Mouse (Mus musculus) liver, embryonic 15.5 days (tissue): ENCODE results near the gene Spred1. TPM values are rescaled to one million over a fixed set of nuclear protein-coding genes. Genes with fewer than 3 reads are reported as not detected.

Source experiments
- ATAC-seq: fragments of 200-750 bp; cut with Nextera tagmentation; 2 replicates; pipeline ENCODE4 v1.8.0; 2017; ENCODE audit warnings: moderate number of reproducible peaks, mild to moderate bottlenecking, moderate library complexity; ENCODE audit not compliant: insufficient read depth
- H3K27ac ChIP-seq: fragments of 300-500 bp; sonication (generic); replicated peaks from 2 replicates; pipeline ENCODE4 v1.5.1; 2015; ENCODE audit warnings: mild to moderate bottlenecking, inconsistent platforms
- H3K27me3 ChIP-seq: fragments of 300-500 bp; sonication (generic); 2 replicates; pipeline ENCODE4 v1.6.1; 2015; ENCODE audit warnings: mild to moderate bottlenecking, inconsistent platforms
- H3K36me3 ChIP-seq: fragments of 300-500 bp; sonication (generic); replicated peaks from 2 replicates; pipeline ENCODE4 v1.6.1; 2015; ENCODE audit warnings: moderate library complexity, mild to moderate bottlenecking, inconsistent platforms
- H3K4me1 ChIP-seq: fragments of 300-500 bp; sonication (generic); replicated peaks from 2 replicates; pipeline ENCODE4 v1.6.1; 2015; ENCODE audit warnings: inconsistent platforms
- H3K4me2 ChIP-seq: fragments of 300-500 bp; sonication (generic); 2 replicates; pipeline ENCODE4 v1.6.1; 2015; ENCODE audit warnings: moderate library complexity, mild to moderate bottlenecking, inconsistent platforms
- H3K4me3 ChIP-seq: fragments of 300-500 bp; sonication (generic); replicated peaks from 2 replicates; pipeline ENCODE4 v1.5.1; 2015; ENCODE audit warnings: mild to moderate bottlenecking, inconsistent platforms
- H3K9ac ChIP-seq: fragments of 300-500 bp; sonication (generic); 2 replicates; pipeline ENCODE4 v1.6.1; 2015; ENCODE audit warnings: moderate library complexity, mild to moderate bottlenecking, inconsistent platforms
- H3K9me3 ChIP-seq: fragments of 300-500 bp; sonication (generic); replicated peaks from 2 replicates; pipeline ENCODE4 v1.6.1; 2016; ENCODE audit warnings: inconsistent platforms
- WGBS: fragments of 180-500 bp; shearing (Covaris S2); methylation state at CpG from one replicate; pipeline ENCODE4 v1.1.7; 2015; ENCODE audit warnings: mixed read lengths; ENCODE audit not compliant: insufficient replicate concordance; 5-methylcytosine and 5-hydroxymethylcytosine counted together
- polyA plus RNA-seq: library from polyadenylated mRNA; unstranded; fragments of >200 nt; fragmentation: Nextera tagmentation; extraction: Ambion mirVana; gene quantifications from 2 replicates; pipeline ENCODE4 v1.2.1, GENCODE M21; 2015

Gene Spred1
- polyA plus RNA-seq, 1 experiment from 2014 or later, result 2.2 TPM

DNA sequence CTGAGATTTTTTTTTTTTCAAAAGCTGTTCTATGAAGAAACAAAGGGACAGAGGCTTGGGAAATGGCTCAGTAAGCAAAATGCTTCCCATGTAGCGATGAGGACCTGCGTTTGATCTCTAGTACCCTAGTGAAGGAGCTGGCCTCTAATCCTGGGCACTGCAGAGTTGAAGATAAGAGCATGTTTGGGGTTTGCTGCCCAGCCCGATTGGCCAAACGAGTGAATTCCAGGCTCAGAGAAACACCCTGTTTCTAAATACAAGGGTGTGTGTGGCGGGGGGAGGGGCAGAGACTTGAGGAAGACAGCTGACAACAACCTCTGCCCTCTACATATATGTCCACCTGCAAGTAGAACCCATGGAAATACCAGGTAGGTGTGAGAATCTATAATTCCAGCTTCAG lies 23.9 kb upstream of the Spred1 start:
- no peak overlapping the region for H3K9ac ChIP-seq
- H3K9me3 ChIP-seq, result no peaks in the 10 kb centered on the region
- H3K4me3 ChIP-seq, result no peak overlapping the region
- 24% methylated on average over 5 of the region's 5 CpGs for WGBS
- H3K27ac ChIP-seq, result no peak overlapping the region
- 0 out of 2 replicates have a peak, but pooled peaks have one; percentile 28 for ATAC-seq
- H3K27me3 ChIP-seq, result no peaks in the 10 kb centered on the region
- peaks cover 12% of the 10 kb centered on the region; the same call in 1 of the 2 replicates for H3K4me1 ChIP-seq
- H3K4me2 ChIP-seq, result no peak overlapping the region
- no peaks in the 10 kb centered on the region for H3K36me3 ChIP-seq

DNA sequence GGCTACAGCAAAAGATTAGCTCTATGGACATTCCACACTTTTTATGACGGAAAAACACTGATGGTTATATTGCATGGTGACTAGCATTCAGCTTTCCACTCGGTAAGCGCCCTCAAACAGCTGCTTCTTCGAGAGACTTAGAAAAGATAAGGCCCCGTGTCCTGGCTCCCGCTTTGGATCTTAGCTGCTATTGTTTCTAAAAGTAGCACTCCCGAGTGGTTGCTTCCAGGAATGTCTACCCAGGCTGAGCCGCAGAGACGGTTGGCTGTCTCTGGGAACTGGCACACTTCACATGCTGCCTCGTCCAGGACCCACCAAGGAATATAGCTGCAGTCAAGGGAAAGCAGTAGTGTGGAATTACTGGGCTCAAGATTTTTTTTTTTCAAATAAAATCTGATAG lies 21.9 kb upstream of the Spred1 start:
- peaks cover 5% of the 10 kb centered on the region; the same call in 1 of the 2 replicates for H3K4me1 ChIP-seq
- H3K9ac ChIP-seq, result no peak overlapping the region
- no peaks in the 10 kb centered on the region for H3K27me3 ChIP-seq
- H3K4me2 ChIP-seq, result no peak overlapping the region
- H3K9me3 ChIP-seq, result no peaks in the 10 kb centered on the region
- no peak overlapping the region for H3K4me3 ChIP-seq
- no peak for ATAC-seq
- no peak overlapping the region for H3K27ac ChIP-seq
- whole genome bisulfite sequencing, result 46% methylated on average over 10 of the region's 10 CpGs
- H3K36me3 ChIP-seq, result no peaks in the 10 kb centered on the region

DNA sequence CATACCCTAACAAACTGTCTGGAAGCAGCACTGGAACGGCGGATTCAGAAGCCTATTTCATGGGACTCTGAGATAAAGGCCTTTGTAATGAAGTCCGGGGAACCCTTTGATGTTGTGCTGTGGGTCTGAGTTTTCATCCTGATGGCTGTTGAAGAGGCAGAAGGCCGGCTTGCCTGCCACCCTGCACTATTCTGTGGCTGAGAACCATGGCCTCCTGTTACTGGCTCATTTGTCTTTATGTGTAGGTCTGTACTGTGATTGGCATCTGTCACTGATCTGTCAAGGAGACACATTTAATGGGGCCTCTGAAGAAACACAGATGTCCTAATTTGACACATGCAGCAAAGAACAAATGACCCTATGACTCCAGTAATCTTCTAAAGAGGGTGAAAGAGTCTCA lies 17.7 kb upstream of the Spred1 start:
- Histone ChIP-seq H3K27ac (no peak overlapping the region), H3K9me3 (no peaks in the 10 kb centered on the region), H3K4me3 (no peak overlapping the region), H3K4me2 (no peak overlapping the region), H3K4me1 (no peaks in the 10 kb centered on the region), H3K27me3 (no peaks in the 10 kb centered on the region), H3K36me3 (no peaks in the 10 kb centered on the region), H3K9ac (no peak overlapping the region)
- no peak for ATAC-seq
- WGBS, result 57% methylated on average over 4 of the region's 4 CpGs

DNA sequence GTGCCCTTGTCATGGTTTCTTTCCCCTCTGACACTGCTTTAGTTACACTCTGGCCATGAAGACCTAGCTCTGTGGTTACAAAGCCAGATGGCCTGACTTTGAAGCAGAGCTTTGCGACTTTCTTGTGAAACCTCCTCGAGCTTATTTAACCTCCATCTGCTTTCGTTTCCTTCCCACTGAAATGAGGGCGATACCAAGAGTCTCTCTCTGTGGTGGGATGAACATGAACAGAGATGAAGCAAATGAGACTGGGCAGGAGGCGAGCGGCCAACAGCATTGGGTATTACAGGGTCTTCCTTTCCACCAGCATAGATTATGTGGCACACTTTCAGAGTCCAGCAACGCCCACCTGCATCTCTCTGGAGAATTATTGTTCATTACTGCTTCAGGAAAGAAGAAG lies 15.8 kb upstream of the Spred1 start:
- no peaks in the 10 kb centered on the region for H3K36me3 ChIP-seq
- no peak overlapping the region for H3K27ac ChIP-seq
- 24% methylated on average over 7 of the region's 7 CpGs for WGBS
- peak overlapping the region; percentile 3; the same call in 1 of the 2 replicates for H3K4me2 ChIP-seq
- no peak for ATAC-seq
- 0 out of 2 replicates have a peak, but pooled peaks cover 3% of the 10 kb centered on the region for H3K4me1 ChIP-seq
- H3K9ac ChIP-seq, result no peak overlapping the region
- H3K27me3 ChIP-seq, result no peaks in the 10 kb centered on the region
- no peaks in the 10 kb centered on the region for H3K9me3 ChIP-seq
- H3K4me3 ChIP-seq, result no peak overlapping the region

DNA sequence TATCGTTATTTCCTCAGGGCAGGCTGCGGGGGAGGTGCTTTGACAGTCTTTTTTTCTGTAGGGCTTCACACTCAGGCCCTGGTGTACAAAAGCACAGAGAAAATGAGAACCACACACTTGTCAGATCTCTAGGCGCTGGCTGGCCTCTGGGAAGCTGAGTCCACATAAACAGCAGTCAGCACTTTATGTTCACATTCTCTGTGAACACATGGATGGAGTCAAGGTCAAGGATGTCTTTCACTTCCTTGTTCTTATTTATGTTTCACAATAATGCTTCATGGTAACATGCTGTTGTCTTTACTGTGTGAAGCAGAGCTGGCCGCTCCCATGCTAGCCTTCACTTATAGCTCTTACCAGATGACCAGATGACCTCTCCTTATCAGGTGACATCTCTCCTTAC lies 13.1 kb upstream of the Spred1 start:
- no peak overlapping the region for H3K9ac ChIP-seq
- no peaks in the 10 kb centered on the region for H3K36me3 ChIP-seq
- 0 out of 2 replicates have a peak, but pooled peaks cover 3% of the 10 kb centered on the region for H3K4me1 ChIP-seq
- H3K4me3 ChIP-seq, result no peak overlapping the region
- WGBS, result 43% methylated on average over 4 of the region's 4 CpGs
- H3K27ac ChIP-seq, result no peak overlapping the region
- H3K4me2 ChIP-seq, result no peak overlapping the region
- H3K9me3 ChIP-seq, result no peaks in the 10 kb centered on the region
- ATAC-seq, result peak; percentile 57; the same call in 1 of the 2 replicates
- no peaks in the 10 kb centered on the region for H3K27me3 ChIP-seq

DNA sequence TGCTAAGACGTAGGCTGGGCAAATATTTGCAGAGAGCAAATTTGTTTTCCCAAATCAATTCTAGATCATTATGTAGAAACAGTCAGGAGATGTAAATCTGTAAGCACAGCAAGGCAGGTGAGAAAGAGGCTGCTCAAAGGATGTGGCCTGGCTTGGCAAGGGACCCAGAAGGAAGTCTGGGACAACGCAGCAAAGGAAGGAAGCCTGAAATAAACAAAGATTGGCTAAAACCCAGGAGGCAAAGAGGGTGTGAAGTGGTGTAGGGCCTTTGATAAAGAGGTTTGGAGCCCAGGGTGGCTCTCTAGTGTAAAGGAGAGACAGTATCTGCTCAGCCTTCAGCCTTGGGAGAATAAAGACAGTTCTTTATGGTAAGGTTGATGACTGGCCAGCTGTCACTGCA lies 11.9 kb upstream of the Spred1 start:
- H3K4me2 ChIP-seq, result no peak overlapping the region
- no peak overlapping the region for H3K4me3 ChIP-seq
- no peak overlapping the region for H3K9ac ChIP-seq
- no peak for ATAC-seq
- H3K36me3 ChIP-seq, result no peaks in the 10 kb centered on the region
- no peaks in the 10 kb centered on the region for H3K9me3 ChIP-seq
- H3K27me3 ChIP-seq, result no peaks in the 10 kb centered on the region
- H3K27ac ChIP-seq, result no peak overlapping the region
- WGBS, result 28% methylated on average over 2 of the region's 2 CpGs
- 0 out of 2 replicates have a peak, but pooled peaks cover 3% of the 10 kb centered on the region for H3K4me1 ChIP-seq

DNA sequence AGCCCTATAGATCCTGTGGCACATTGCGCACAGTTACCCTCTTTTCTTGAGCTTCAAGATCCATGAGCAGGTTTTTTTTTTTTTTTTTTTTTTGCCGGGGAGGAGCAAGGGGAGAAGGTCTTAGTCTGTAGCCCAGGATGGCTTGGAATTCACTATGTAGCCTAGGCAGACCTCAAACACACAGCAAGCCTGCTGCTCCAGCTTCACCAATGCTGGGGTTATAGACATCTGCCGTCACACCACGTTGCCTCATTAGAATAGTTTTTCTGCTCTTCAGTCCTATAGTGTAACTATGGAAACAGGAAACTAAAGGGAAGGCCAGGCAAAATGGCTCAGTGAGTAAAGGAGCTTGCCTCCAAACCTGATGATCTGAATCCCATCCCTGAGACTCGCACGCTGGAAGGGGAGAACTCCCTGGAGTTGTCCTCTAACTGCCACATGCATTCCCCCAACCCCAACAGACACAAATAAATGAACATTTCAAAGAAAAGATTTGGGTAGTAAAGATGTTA lies 10.8 kb upstream of the Spred1 start:
- no peak for ATAC-seq
- Histone ChIP-seq H3K9me3 (no peaks in the 10 kb centered on the region), H3K4me1 (0 out of 2 replicates have a peak, but pooled peaks cover 3% of the 10 kb centered on the region), H3K36me3 (no peaks in the 10 kb centered on the region), H3K9ac (no peak overlapping the region), H3K27ac (no peak overlapping the region), H3K4me3 (no peak overlapping the region), H3K27me3 (no peaks in the 10 kb centered on the region), H3K4me2 (no peak overlapping the region)
- 66% methylated on average over 6 of the region's 6 CpGs for WGBS

DNA sequence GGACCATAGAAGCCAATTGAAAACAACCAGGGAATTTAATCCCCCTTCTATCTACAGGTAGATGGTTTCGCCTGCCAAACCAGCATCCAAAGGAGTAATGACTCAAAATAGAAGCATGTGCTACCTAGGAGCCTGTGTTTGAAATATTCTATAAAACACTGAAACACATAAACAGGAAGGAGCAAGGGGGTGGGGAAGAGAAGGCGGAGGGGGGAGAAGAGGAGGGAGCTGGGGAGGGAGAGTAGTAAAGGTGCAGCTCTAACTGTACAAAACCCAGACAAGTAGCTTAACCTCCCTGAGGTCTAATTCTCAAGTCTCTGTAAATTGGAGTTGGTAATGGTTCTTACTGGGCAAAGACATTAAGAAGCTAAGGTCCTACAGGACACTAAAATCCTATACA lies 7.9 kb upstream of the Spred1 start:
- Histone ChIP-seq H3K27ac (no peak overlapping the region), H3K9ac (no peak overlapping the region), H3K4me2 (no peak overlapping the region), H3K4me3 (no peak overlapping the region), H3K36me3 (no peaks in the 10 kb centered on the region), H3K9me3 (no peaks in the 10 kb centered on the region), H3K27me3 (no peaks in the 10 kb centered on the region), H3K4me1 (0 out of 2 replicates have a peak, but pooled peaks cover 3% of the 10 kb centered on the region)
- 51% methylated on average over 2 of the region's 2 CpGs for WGBS
- no peak for ATAC-seq

DNA sequence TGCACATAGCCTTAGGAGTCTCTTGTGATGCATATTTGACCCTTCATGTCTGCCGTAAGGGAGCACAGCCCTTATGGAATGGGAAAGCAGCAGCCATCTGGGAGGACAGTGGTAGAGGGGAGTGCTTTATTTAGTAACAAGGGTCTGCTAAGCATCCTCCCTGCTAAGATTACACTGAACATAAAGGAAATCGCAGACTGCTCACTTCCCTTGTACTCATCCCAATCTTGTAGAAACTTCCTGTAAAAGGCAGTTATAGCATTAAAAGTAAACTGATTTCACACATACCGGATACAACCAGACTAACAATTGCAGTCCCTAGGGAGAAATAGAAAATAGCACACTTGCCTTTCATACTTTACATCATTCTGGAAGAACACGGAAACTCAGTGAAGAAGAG lies 7.4 kb upstream of the Spred1 start:
- Histone ChIP-seq H3K9ac (no peak overlapping the region), H3K4me3 (no peak overlapping the region), H3K4me1 (0 out of 2 replicates have a peak, but pooled peaks cover 3% of the 10 kb centered on the region), H3K9me3 (no peaks in the 10 kb centered on the region), H3K36me3 (no peaks in the 10 kb centered on the region), H3K27ac (no peak overlapping the region), H3K4me2 (no peak overlapping the region), H3K27me3 (no peaks in the 10 kb centered on the region)
- ATAC-seq, result no peak
- WGBS, result 44% methylated on average over 4 of the region's 4 CpGs

DNA sequence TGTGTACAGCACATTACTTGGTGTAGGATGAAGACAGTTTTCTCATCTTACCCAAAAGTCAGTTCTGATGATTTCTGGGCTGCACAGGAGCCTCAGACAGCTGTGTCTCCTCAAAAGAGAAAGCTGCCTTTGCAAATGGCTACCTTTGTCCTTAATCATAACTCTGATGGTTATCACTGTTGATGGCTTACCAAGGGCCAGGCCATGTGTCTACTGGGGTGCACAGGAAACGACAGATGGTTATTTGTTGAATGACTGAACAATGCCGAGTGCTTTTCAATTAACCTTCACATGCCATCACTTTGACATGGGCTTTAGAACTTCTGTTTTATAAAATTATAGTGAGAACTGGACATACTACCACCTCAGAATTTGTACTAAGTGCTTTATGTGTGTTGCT lies 2.7 kb upstream of the Spred1 start:
- 67% methylated on average over 2 of the region's 2 CpGs for WGBS
- ATAC-seq, result no peak

DNA sequence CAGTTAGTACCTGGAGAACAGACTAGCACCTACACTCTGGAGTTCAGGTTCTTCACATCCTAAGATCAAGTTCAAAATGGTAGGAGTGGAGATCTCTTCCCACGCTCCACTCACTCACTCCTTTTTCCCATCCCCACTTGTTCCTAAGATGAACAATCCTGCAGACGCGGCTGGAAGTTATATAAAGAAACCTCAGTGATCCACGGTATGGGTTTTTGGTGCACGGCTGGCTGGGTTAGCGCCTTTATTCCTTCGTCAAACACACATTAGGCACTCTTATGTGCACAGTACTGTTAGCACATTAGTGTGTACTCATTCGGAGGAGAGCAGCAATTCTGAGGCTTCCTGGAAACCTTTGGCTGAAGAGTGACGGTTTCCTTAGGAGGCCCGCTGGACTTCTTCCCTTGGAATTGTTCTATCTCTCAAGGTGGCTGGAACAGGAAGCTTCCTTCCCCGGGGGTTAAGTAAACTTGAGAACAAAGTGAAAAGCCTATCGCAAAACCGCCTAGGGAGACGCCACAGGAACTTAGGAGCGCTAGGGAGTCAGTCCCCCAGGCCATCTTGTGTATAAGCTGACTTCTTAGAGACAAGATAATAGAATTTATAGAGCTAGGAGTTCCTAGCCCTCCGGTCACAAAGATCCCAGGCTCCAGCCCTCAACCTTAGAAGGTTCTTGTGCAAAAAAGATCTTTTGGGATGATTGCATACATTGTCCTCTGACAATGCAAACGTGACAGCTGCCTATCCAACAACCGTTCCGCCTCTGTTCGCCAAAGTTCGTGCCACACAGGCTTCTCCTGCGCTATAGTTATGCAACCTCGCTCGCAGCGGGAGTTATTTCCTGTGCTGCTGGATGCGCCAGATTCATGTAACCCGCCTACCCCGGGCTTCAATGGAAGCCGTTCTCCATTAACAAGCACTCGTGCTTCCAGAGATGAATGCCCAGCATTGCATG lies 1.6 kb upstream of the Spred1 start:
- WGBS, result 13% methylated on average over 30 of the region's 30 CpGs
- H3K36me3 ChIP-seq, result no peaks in the 10 kb centered on the region
- peaks cover 29% of the 10 kb centered on the region for H3K4me1 ChIP-seq
- no peaks in the 10 kb centered on the region for H3K9me3 ChIP-seq
- H3K9ac ChIP-seq, result no peak overlapping the region
- H3K4me2 ChIP-seq, result peak overlapping the region; percentile 94
- peak overlapping the region; percentile 76 for H3K4me3 ChIP-seq
- ATAC-seq, result peak; percentile 23
- peak overlapping the region; percentile 87 for H3K27ac ChIP-seq
- H3K27me3 ChIP-seq, result peaks cover 9% of the 10 kb centered on the region; the same call in 1 of the 2 replicates

More for the DNA sequence above, 2.7 kb upstream of the Spred1 start:
- H3K9me3 ChIP-seq, result no peaks in the 10 kb centered on the region
- H3K27ac ChIP-seq, result no peak overlapping the region
- peaks cover 9% of the 10 kb centered on the region; the same call in 1 of the 2 replicates for H3K27me3 ChIP-seq
- no peak overlapping the region for H3K9ac ChIP-seq
- H3K4me3 ChIP-seq, result no peak overlapping the region
- peaks cover 26% of the 10 kb centered on the region for H3K4me1 ChIP-seq
- no peak overlapping the region for H3K4me2 ChIP-seq
- H3K36me3 ChIP-seq, result no peaks in the 10 kb centered on the region
